Mouse (Mus musculus): ENCODE data around the gene Rassf2. TPM values are rescaled to one million over a fixed set of nuclear protein-coding genes. Genes with fewer than 3 reads are reported as not detected.

The Rassf2 gene
- polyA plus RNA-seq, 1 experiment from 2014 or later, result 3.0 TPM

DNA sequence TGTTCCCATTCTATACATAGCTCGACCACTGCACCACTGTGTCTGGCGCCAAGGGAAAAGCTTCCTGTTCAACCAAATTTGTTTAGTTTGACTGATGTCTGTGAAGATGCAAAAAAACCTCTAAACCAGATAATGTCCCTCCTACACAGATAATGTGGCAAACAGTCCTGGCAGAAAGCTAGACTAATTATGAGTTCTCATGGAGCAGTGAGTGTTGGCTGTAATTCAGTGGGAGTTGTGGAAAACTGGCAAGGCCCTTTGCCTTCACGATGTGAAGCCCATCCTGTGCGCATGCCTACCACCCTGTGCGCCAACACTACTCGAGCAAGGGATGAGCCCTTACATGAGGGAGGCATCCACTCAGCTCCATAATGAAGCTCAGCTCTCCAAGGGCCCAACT is 84.3 kb downstream of the Rassf2 start:
- DNase-seq, result no peak
- WGBS (ENCODE audit: insufficient replicate concordance), result 62% methylated on average over 6 of the region's 6 CpGs
- Histone ChIP-seq H3K9ac (replicated peaks) (no peak overlapping the region), H3K4me1 (ENCODE audit: insufficient read depth) (peaks cover 2% of the 10 kb centered on the region), H3K4me3 (ENCODE audit: low read depth, low read length) (no peak overlapping the region), H3K27ac (ENCODE audit: low read depth) (no peak overlapping the region), H3K27me3 (ENCODE audit: insufficient read depth, low read length) (peaks cover 5% of the 10 kb centered on the region; the same call in 1 of the 2 replicates), H3K36me3 (replicated peaks; ENCODE audit: insufficient read depth, low read length) (no peaks in the 10 kb centered on the region), H3K4me2 (ENCODE audit: low read depth, low read length) (no peak overlapping the region), H3K9me3 (ENCODE audit: low read length) (no peaks in the 10 kb centered on the region)
- no peak for TF ChIP-seq CTCF (IDR thresholded peaks at IDR 0.05; ENCODE audit: low read depth)
- TF ChIP-seq EP300 (IDR thresholded peaks at IDR 0.05; ENCODE audit: low read depth), result no peak
- ATAC-seq, result no peak

DNA sequence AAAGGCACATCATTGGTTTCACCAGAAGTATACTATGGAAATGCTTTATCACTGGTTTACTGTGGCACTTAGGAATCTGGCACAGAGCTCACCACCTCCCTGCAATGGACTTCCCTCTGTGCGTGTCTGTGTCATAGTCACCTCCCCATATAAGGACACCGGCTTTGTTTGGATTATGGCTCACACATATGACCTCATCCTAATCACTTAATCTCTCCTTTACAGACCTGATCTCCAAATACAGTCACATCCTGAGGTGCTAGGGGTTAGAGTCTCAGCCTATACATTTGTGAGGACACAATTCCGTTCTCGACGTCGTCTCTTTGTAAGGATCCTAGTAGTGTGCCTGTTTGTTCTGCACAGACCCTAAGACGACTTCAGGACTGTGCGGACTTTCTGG is 84.8 kb downstream of the Rassf2 start:
- H3K4me2 ChIP-seq (ENCODE audit: low read depth, low read length), result no peak overlapping the region
- no peak overlapping the region for H3K4me3 ChIP-seq (ENCODE audit: low read depth, low read length)
- H3K4me1 ChIP-seq (ENCODE audit: insufficient read depth), result peaks cover 4% of the 10 kb centered on the region
- H3K27ac ChIP-seq (ENCODE audit: low read depth), result no peak overlapping the region
- H3K9ac ChIP-seq (replicated peaks), result no peak overlapping the region
- H3K27me3 ChIP-seq (ENCODE audit: insufficient read depth, low read length), result peaks cover 2% of the 10 kb centered on the region; the same call in 1 of the 2 replicates
- no peaks in the 10 kb centered on the region for H3K9me3 ChIP-seq (ENCODE audit: low read length)
- ATAC-seq (no peak), DNase-seq (no peak)
- 55% methylated on average over 8 of the region's 8 CpGs for WGBS (ENCODE audit: insufficient replicate concordance)
- no peaks in the 10 kb centered on the region for H3K36me3 ChIP-seq (replicated peaks; ENCODE audit: insufficient read depth, low read length)
- TF ChIP-seq CTCF (IDR thresholded peaks at IDR 0.05; ENCODE audit: low read depth) (no peak), EP300 (IDR thresholded peaks at IDR 0.05; ENCODE audit: low read depth) (no peak)

DNA sequence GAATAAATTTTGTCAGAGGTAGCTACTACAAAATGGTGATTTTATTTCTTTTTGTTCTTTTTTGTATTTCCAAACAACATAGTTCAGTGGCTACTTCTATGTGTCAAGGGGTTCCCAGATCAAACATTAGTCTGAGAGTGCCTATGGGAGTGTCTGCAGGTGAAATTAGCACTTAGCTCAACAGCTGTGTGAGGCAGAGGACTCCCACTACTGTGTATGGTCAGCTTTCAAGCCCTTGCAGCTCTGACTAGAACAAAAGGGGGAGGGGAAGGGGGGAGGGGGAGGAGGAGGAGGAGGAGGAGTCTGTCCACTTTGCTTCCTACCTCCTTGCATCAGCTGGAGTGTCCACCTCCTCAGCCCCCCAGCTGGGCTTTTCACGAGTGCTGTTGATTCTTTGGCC is 85.7 kb downstream of the Rassf2 start:
- no peaks in the 10 kb centered on the region for H3K27me3 ChIP-seq (ENCODE audit: insufficient read depth, low read length)
- H3K27ac ChIP-seq (ENCODE audit: low read depth), result no peak overlapping the region
- TF ChIP-seq EP300 (IDR thresholded peaks at IDR 0.05; ENCODE audit: low read depth) (no peak), CTCF (IDR thresholded peaks at IDR 0.05; ENCODE audit: low read depth) (no peak)
- H3K9me3 ChIP-seq (ENCODE audit: low read length), result no peaks in the 10 kb centered on the region
- H3K36me3 ChIP-seq (replicated peaks; ENCODE audit: insufficient read depth, low read length), result no peaks in the 10 kb centered on the region
- no peak overlapping the region for H3K9ac ChIP-seq (replicated peaks)
- DNase-seq (no peak), ATAC-seq (no peak)
- H3K4me1 ChIP-seq (ENCODE audit: insufficient read depth), result peaks cover 11% of the 10 kb centered on the region
- H3K4me3 ChIP-seq (ENCODE audit: low read depth, low read length), result no peak overlapping the region
- H3K4me2 ChIP-seq (ENCODE audit: low read depth, low read length), result no peak overlapping the region
- WGBS (ENCODE audit: insufficient replicate concordance), result 27% methylated on average over 1 of the region's 1 CpGs

DNA sequence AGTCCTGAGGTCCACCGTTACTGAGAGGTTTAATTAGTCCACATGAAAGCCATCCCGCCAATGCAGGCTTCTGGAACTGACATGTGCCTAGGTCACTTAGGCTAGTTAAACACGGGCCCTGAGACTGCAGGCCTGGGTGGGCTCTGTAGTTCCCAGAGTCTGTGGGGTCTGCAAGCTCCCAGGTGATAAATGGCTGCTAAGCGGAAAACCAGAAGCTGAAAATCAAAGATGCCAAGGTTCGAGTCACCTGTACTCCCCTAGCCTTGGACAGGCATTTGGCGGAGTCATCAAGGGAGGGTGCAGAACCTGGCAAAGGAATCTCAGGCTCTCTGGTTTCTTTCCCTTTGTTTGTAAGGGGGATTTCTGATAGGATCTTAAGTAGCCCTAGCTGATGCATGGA is 88.6 kb downstream of the Rassf2 start:
- 83% methylated on average over 6 of the region's 6 CpGs for WGBS (ENCODE audit: insufficient replicate concordance)
- no peak for DNase-seq
- no peaks in the 10 kb centered on the region for H3K9me3 ChIP-seq (ENCODE audit: low read length)
- H3K36me3 ChIP-seq (replicated peaks; ENCODE audit: insufficient read depth, low read length), result 0 out of 2 replicates have a peak, but pooled peaks cover 5% of the 10 kb centered on the region
- no peak for TF ChIP-seq EP300 (IDR thresholded peaks at IDR 0.05; ENCODE audit: low read depth)
- TF ChIP-seq CTCF (IDR thresholded peaks at IDR 0.05; ENCODE audit: low read depth), result no peak
- peaks cover 11% of the 10 kb centered on the region for H3K4me1 ChIP-seq (ENCODE audit: insufficient read depth)
- H3K27me3 ChIP-seq (ENCODE audit: insufficient read depth, low read length), result no peaks in the 10 kb centered on the region
- H3K27ac ChIP-seq (ENCODE audit: low read depth), result no peak overlapping the region
- no peak overlapping the region for H3K4me3 ChIP-seq (ENCODE audit: low read depth, low read length)
- no peak overlapping the region for H3K4me2 ChIP-seq (ENCODE audit: low read depth, low read length)
- H3K9ac ChIP-seq (replicated peaks), result no peak overlapping the region
- ATAC-seq, result no peak

DNA sequence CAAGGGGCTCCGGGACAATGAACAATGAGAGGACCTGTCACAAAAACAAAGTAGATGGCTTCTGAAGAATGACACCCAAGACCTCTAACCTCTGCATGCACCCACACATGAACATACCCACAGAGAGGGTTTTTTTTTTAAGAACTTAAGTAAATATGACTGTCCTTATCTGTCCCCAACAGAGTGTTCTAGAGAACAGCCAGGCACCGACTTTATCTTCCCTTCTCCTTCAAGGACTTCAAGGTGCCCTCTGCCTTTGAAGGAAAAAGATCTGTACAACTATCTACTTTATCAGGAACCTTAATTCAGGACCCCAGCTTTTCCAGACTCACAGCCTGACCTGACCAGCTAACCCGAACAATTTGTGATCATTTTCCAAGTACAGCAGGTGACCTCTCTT is 89.6 kb downstream of the Rassf2 start:
- H3K36me3 ChIP-seq (replicated peaks; ENCODE audit: insufficient read depth, low read length), result 0 out of 2 replicates have a peak, but pooled peaks cover 5% of the 10 kb centered on the region
- H3K27ac ChIP-seq (ENCODE audit: low read depth), result peak overlapping the region; percentile 64
- 45% methylated on average over 3 of the region's 3 CpGs for WGBS (ENCODE audit: insufficient replicate concordance)
- DNase-seq (no peak), ATAC-seq (peak; percentile 71)
- H3K9ac ChIP-seq (replicated peaks), result no peak overlapping the region
- TF ChIP-seq CTCF (IDR thresholded peaks at IDR 0.05; ENCODE audit: low read depth), result no peak
- peak; percentile 89 for TF ChIP-seq EP300 (IDR thresholded peaks at IDR 0.05; ENCODE audit: low read depth)
- H3K4me1 ChIP-seq (ENCODE audit: insufficient read depth), result peaks cover 13% of the 10 kb centered on the region
- 0 out of 2 replicates have a peak overlapping the region, but pooled peaks have one; percentile 8 for H3K4me2 ChIP-seq (ENCODE audit: low read depth, low read length)
- no peaks in the 10 kb centered on the region for H3K9me3 ChIP-seq (ENCODE audit: low read length)
- H3K27me3 ChIP-seq (ENCODE audit: insufficient read depth, low read length), result no peaks in the 10 kb centered on the region
- no peak overlapping the region for H3K4me3 ChIP-seq (ENCODE audit: low read depth, low read length)

Other genes with a start within 250 kb of the Rassf2 start
- gene Erv3, start 170.5 kb downstream of the Rassf2 start, polyA plus RNA-seq (2015; fragmentation: Nextera tagmentation; extraction: Ambion mirVana), result not detected in 2 replicates
- 19.5 and 20.2 TPM in 2 replicates for gene Prnp, start 120.3 kb downstream of the Rassf2 start, polyA plus RNA-seq (2015; fragmentation: Nextera tagmentation; extraction: Ambion mirVana)
- gene Prn, start 120.3 kb downstream of the Rassf2 start, polyA plus RNA-seq (2015; fragmentation: Nextera tagmentation; extraction: Ambion mirVana), result not detected in 2 replicates
- gene Prnd, start 79.4 kb downstream of the Rassf2 start, polyA plus RNA-seq (2015; fragmentation: Nextera tagmentation; extraction: Ambion mirVana), result 0.40 and 0.47 TPM in 2 replicates
- 9.1 and 10.3 TPM in 2 replicates for gene Slc23a2, start 114.8 kb upstream of the Rassf2 start, polyA plus RNA-seq (2015; fragmentation: Nextera tagmentation; extraction: Ambion mirVana)
- gene Tmem230, start 217.5 kb upstream of the Rassf2 start, polyA plus RNA-seq (2015; fragmentation: Nextera tagmentation; extraction: Ambion mirVana), result 19.1 and 20.9 TPM in 2 replicates
- 148 and 158 TPM in 2 replicates for gene Pcna, start 223.1 kb upstream of the Rassf2 start, polyA plus RNA-seq (2015; fragmentation: Nextera tagmentation; extraction: Ambion mirVana)
- gene Cds2, start 232.9 kb upstream of the Rassf2 start, polyA plus RNA-seq (2015; fragmentation: Nextera tagmentation; extraction: Ambion mirVana), result 7.9 and 10.5 TPM in 2 replicates